Mouse (Mus musculus) neural tube, embryonic 12.5 days (tissue): ENCODE data around the gene Bbs9. TPM values are rescaled to one million over a fixed set of nuclear protein-coding genes. Genes with fewer than 3 reads are reported as not detected.
A peak's percentile ranks its signal among the peaks of the same experiment; 100 is the strongest.

Experiments used
- ATAC-seq: fragments of 200-750 bp; cut with Nextera tagmentation; 2 replicates; pipeline ENCODE4 v1.8.0; 2017; ENCODE audit warnings: low read depth, mild to moderate bottlenecking, moderate TSS enrichment, moderate library complexity; ENCODE audit not compliant: low FRiP score
- H3K27ac ChIP-seq: fragments of 300-500 bp; sonication (generic); 2 replicates; pipeline ENCODE4 v1.5.1; 2016
- H3K27me3 ChIP-seq: fragments of 300-500 bp; sonication (generic); replicated peaks from 2 replicates; pipeline ENCODE4 v1.6.1; 2016; ENCODE audit warnings: mild to moderate bottlenecking
- H3K36me3 ChIP-seq: fragments of 300-500 bp; sonication (generic); 2 replicates; pipeline ENCODE4 v1.6.1; 2016; ENCODE audit warnings: mild to moderate bottlenecking
- H3K4me1 ChIP-seq: fragments of 300-500 bp; sonication (generic); 2 replicates; pipeline ENCODE4 v1.6.1; 2016
- H3K4me2 ChIP-seq: fragments of 300-500 bp; sonication (generic); replicated peaks from 2 replicates; pipeline ENCODE4 v1.6.1; 2016; ENCODE audit warnings: mild to moderate bottlenecking
- H3K4me3 ChIP-seq: fragments of 300-500 bp; sonication (generic); 2 replicates; pipeline ENCODE4 v1.5.1; 2016
- H3K9ac ChIP-seq: fragments of 300-500 bp; sonication (generic); 2 replicates; pipeline ENCODE4 v1.6.1; 2016; ENCODE audit warnings: mild to moderate bottlenecking
- H3K9me3 ChIP-seq: fragments of 300-500 bp; sonication (generic); 2 replicates; pipeline ENCODE4 v1.6.1; 2016; ENCODE audit warnings: mild to moderate bottlenecking
- WGBS: fragments of 180-500 bp; shearing (Covaris S2); methylation state at CpG from one replicate; pipeline ENCODE4 v1.1.7; 2016; 5-methylcytosine and 5-hydroxymethylcytosine counted together
- polyA plus RNA-seq: library from polyadenylated mRNA; unstranded; fragments of >200 nt; fragmentation: Nextera tagmentation; extraction: Ambion mirVana; gene quantifications from 2 replicates; pipeline ENCODE4 v1.2.1, GENCODE M21; 2016

Bbs9 gene
- polyA plus RNA-seq, 1 experiment from 2014 or later: 18.5 TPM

DNA sequence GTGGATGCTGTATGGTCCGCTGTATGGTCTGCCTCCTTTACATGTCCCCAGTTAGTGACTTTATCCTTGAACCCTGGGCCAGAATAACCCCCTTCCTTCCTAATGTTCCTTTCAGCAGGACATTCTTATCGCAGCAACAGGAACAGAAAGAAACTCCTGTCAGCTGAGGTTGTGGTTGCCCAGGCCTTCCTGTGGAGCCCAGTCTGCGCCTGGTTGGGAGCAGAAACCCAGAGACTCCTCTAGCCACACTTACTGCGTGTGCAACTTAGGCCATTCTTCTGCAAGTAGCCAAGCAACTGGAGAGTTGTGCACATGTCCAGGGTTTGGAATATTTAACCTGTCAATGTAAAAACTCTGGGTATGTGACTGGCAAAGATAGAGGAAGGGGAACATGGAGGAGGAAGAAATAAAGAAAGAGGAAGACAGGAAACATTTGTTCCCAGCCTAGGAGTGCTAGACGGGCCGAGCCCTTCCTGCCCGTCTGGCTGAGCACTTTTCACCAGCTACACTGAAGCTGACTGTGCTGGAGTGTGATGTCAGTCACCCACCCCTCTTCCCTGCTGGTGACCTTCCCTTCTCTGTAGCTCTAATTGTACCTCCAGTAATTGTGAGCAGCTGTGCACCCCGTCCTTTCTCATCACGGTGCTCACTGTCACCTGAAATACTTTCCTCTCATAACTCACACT is 339.0 kb downstream of the Bbs9 start:
- Histone ChIP-seq H3K4me3 (no peak overlapping the region), H3K36me3 (no peaks in the 10 kb centered on the region), H3K27ac (no peak overlapping the region), H3K9me3 (no peaks in the 10 kb centered on the region), H3K4me2 (no peak overlapping the region), H3K27me3 (no peaks in the 10 kb centered on the region), H3K4me1 (no peaks in the 10 kb centered on the region), H3K9ac (no peak overlapping the region)
- 60% methylated on average over 9 of the region's 9 CpGs for WGBS
- no peak for ATAC-seq

DNA sequence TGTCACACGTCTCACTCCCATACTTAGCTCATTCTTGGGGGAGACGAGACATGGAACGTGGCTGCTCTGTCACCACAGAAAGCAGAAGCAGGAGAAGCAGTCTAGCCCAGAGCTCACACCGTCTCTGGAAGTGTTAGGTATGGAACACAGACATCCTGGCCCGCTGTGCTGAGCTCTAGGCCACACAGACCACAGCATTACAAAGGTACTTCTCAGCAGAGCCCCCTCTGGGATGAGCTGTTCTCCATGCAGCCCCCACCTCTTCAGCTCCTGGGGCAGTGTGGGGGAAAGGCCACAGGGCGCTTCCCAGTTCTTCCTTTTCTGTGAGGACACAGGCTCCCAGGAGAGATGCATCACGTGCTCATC is 339.6 kb downstream of the Bbs9 start:
- 0 out of 2 replicates have a peak, but pooled peaks have one; percentile 25 for ATAC-seq

DNA sequence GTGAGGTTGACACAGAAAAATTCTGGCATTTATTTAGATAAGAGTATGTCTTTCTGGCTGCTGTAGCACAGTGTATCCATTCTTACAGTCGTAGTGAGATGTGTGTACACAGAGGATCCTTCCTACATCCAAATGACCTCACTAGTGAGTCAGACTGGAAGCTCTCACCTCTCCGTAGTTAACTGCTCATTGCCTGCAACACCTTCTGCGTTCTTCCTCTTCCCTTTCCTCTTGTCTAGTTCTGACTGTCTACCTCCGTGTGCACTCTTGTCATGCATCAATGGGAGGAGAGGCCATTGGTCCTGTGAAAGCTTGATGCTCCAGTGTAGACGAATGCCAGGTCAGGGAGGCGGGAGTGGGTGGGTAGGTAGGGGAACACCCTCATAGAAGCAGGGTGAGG is 344.0 kb downstream of the Bbs9 start:
- Histone ChIP-seq H3K36me3 (no peaks in the 10 kb centered on the region), H3K9me3 (no peaks in the 10 kb centered on the region), H3K4me1 (no peaks in the 10 kb centered on the region), H3K9ac (no peak overlapping the region), H3K4me3 (no peak overlapping the region), H3K4me2 (no peak overlapping the region), H3K27ac (no peak overlapping the region), H3K27me3 (no peaks in the 10 kb centered on the region)
- ATAC-seq: no peak
- WGBS: 88% methylated on average over 6 of the region's 6 CpGs

More for the DNA sequence above, 339.6 kb downstream of the Bbs9 start:
- Histone ChIP-seq H3K4me3 (no peak overlapping the region), H3K27ac (no peak overlapping the region), H3K36me3 (no peaks in the 10 kb centered on the region), H3K27me3 (no peaks in the 10 kb centered on the region), H3K4me2 (no peak overlapping the region), H3K9ac (no peak overlapping the region), H3K9me3 (no peaks in the 10 kb centered on the region), H3K4me1 (no peaks in the 10 kb centered on the region)
- 59% methylated on average over 7 of the region's 7 CpGs for WGBS

GRCm38 (mm10) chr9:22820646-22821185 is 345.2 kb downstream of the Bbs9 start:
- Histone ChIP-seq H3K9ac (no peak overlapping the region), H3K36me3 (no peaks in the 10 kb centered on the region), H3K27me3 (no peaks in the 10 kb centered on the region), H3K4me3 (no peak overlapping the region), H3K4me2 (no peak overlapping the region), H3K9me3 (no peaks in the 10 kb centered on the region), H3K4me1 (no peaks in the 10 kb centered on the region), H3K27ac (no peak overlapping the region)
- WGBS: 54% methylated on average over 6 of the region's 6 CpGs
- ATAC-seq: no peak

DNA sequence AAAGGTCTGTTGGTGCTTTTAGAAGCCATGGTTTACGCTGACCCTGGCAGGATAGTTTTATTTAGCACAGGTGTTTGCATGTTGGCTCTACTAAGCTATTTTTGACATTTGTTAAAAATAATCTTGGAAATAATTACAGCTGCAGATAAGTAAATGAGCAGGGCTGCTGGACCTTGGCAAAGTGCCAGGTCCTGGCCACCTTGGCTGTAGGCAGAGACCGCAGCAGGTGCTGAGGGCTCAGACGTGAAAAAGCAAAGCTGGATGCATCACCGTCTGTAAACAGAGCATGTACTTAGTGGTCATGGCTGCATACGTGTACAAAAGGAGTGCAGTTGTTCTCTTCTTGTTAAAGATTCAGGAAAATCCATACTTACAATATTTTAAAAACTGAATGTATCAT is 347.3 kb downstream of the Bbs9 start:
- whole genome bisulfite sequencing: 79% methylated on average over 5 of the region's 5 CpGs
- Histone ChIP-seq H3K27ac (no peak overlapping the region), H3K27me3 (no peaks in the 10 kb centered on the region), H3K9ac (no peak overlapping the region), H3K9me3 (no peaks in the 10 kb centered on the region), H3K4me3 (no peak overlapping the region), H3K4me2 (no peak overlapping the region), H3K36me3 (no peaks in the 10 kb centered on the region), H3K4me1 (no peaks in the 10 kb centered on the region)
- no peak for ATAC-seq

- no peak for ATAC-seq
- 77% methylated on average over 3 of the region's 3 CpGs for WGBS
Observed at GRCm38 (mm10) chr9:22823856-22824255, 348.3 kb downstream of the Bbs9 start.

GRCm38 (mm10) chr9:22824910-22825309 is 349.4 kb downstream of the Bbs9 start:
- ATAC-seq: no peak
- no peak overlapping the region for H3K4me2 ChIP-seq
- no peaks in the 10 kb centered on the region for H3K27me3 ChIP-seq
- H3K4me1 ChIP-seq: peaks cover 3% of the 10 kb centered on the region; the same call in 1 of the 2 replicates
- H3K9me3 ChIP-seq: no peaks in the 10 kb centered on the region
- WGBS: 27% methylated on average over 8 of the region's 8 CpGs
- H3K9ac ChIP-seq: no peak overlapping the region
- no peak overlapping the region for H3K4me3 ChIP-seq
- H3K27ac ChIP-seq: no peak overlapping the region
- H3K36me3 ChIP-seq: no peaks in the 10 kb centered on the region

More at GRCm38 (mm10) chr9:22823856-22824255, 348.3 kb downstream of the Bbs9 start:
- Histone ChIP-seq H3K36me3 (no peaks in the 10 kb centered on the region), H3K27ac (no peak overlapping the region), H3K27me3 (no peaks in the 10 kb centered on the region), H3K9ac (no peak overlapping the region), H3K4me3 (no peak overlapping the region), H3K9me3 (no peaks in the 10 kb centered on the region), H3K4me2 (no peak overlapping the region), H3K4me1 (no peaks in the 10 kb centered on the region)

GRCm38 (mm10) chr9:22826571-22826990 is 351.1 kb downstream of the Bbs9 start:
- no peak for ATAC-seq
- Histone ChIP-seq H3K36me3 (no peaks in the 10 kb centered on the region), H3K27me3 (no peaks in the 10 kb centered on the region), H3K9ac (no peak overlapping the region), H3K4me1 (peaks cover 16% of the 10 kb centered on the region), H3K27ac (no peak overlapping the region), H3K4me3 (no peak overlapping the region), H3K4me2 (no peak overlapping the region), H3K9me3 (no peaks in the 10 kb centered on the region)
- WGBS: 56% methylated on average over 3 of the region's 3 CpGs

GRCm38 (mm10) chr9:22827176-22827770 is 351.8 kb downstream of the Bbs9 start:
- H3K27me3 ChIP-seq: no peaks in the 10 kb centered on the region
- H3K4me2 ChIP-seq: no peak overlapping the region
- ATAC-seq: no peak
- H3K4me3 ChIP-seq: no peak overlapping the region
- H3K4me1 ChIP-seq: peaks cover 16% of the 10 kb centered on the region
- 44% methylated on average over 2 of the region's 2 CpGs for WGBS
- no peaks in the 10 kb centered on the region for H3K9me3 ChIP-seq
- no peaks in the 10 kb centered on the region for H3K36me3 ChIP-seq
- no peak overlapping the region for H3K9ac ChIP-seq
- no peak overlapping the region for H3K27ac ChIP-seq

DNA sequence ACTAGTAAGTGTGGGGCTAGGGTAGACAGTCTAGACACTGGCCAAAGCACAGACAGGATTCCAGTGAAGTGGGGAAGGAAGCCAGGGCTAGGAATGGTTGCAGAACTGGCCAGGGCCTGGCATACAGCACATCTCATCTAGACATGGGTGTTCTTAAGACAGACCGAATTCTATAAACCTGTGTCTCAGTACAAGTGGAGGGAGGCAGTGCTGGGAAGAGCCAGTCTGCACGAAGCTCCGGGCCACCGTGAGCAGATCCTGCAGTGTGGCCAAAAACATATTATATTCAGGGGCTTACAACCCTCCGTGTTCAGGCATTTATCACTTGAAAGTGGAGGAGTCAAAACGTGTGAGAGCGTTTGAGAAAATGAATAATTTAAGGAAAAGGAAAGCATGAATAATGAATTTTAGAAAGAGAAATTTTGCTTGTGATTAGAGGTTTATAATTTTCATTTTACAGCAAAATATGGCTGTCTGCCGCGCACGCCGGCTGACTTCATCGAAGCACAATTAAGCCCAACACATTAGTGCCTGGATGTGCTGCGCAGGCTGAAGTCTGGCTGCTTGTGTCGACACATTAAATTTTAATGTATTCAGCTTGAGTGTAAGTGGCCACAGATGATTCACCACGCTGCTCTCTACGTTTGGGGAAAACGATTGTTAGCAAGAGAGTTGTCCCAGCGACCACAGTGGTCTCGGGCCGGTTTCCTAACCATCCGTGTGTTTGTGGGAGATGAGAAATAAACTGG is 353.9 kb downstream of the Bbs9 start:
- no peak overlapping the region for H3K9ac ChIP-seq
- H3K9me3 ChIP-seq: no peaks in the 10 kb centered on the region
- peak; percentile 48 for ATAC-seq
- H3K27ac ChIP-seq: no peak overlapping the region
- H3K36me3 ChIP-seq: no peaks in the 10 kb centered on the region
- WGBS: 67% methylated on average over 21 of the region's 21 CpGs
- H3K4me2 ChIP-seq: 0 out of 2 replicates have a peak overlapping the region, but pooled peaks have one; percentile 1
- peaks cover 16% of the 10 kb centered on the region for H3K4me1 ChIP-seq
- no peaks in the 10 kb centered on the region for H3K27me3 ChIP-seq
- no peak overlapping the region for H3K4me3 ChIP-seq

- no peak overlapping the region for H3K4me3 ChIP-seq
- H3K4me1 ChIP-seq: peaks cover 27% of the 10 kb centered on the region
- no peak overlapping the region for H3K27ac ChIP-seq
- H3K4me2 ChIP-seq: no peak overlapping the region
- 100% methylated on average over 1 of the region's 1 CpGs for WGBS
- H3K36me3 ChIP-seq: no peaks in the 10 kb centered on the region
- ATAC-seq: no peak
- H3K27me3 ChIP-seq: no peaks in the 10 kb centered on the region
- no peak overlapping the region for H3K9ac ChIP-seq
- H3K9me3 ChIP-seq: no peaks in the 10 kb centered on the region
Observed at GRCm38 (mm10) chr9:22834994-22835512, 359.5 kb downstream of the Bbs9 start.

GRCm38 (mm10) chr9:22837000-22837399 is 361.5 kb downstream of the Bbs9 start:
- no peak overlapping the region for H3K27ac ChIP-seq
- no peak for ATAC-seq
- peaks cover 13% of the 10 kb centered on the region for H3K4me1 ChIP-seq
- H3K9me3 ChIP-seq: no peaks in the 10 kb centered on the region
- no peak overlapping the region for H3K4me3 ChIP-seq
- H3K36me3 ChIP-seq: no peaks in the 10 kb centered on the region
- H3K27me3 ChIP-seq: no peaks in the 10 kb centered on the region
- H3K9ac ChIP-seq: no peak overlapping the region
- H3K4me2 ChIP-seq: no peak overlapping the region
- WGBS: 30% methylated on average over 6 of the region's 6 CpGs
